Mouse (Mus musculus) kidney, postnatal 36 days (tissue): Measurements from ENCODE around the gene Fam120c.
"Not testable (repeated sequence)": the region's sequence is repeated elsewhere in the genome, so short reads cannot be mapped to it uniquely, and the experiment has no call there.

Experiments
- DNase-seq, 2 experiments: peaks; one replicate each; pipeline ENCODE4 v3.0.0; 2021 to 2022; ENCODE audit warnings: mixed read lengths in 2 of 2

The Fam120c gene

DNA sequence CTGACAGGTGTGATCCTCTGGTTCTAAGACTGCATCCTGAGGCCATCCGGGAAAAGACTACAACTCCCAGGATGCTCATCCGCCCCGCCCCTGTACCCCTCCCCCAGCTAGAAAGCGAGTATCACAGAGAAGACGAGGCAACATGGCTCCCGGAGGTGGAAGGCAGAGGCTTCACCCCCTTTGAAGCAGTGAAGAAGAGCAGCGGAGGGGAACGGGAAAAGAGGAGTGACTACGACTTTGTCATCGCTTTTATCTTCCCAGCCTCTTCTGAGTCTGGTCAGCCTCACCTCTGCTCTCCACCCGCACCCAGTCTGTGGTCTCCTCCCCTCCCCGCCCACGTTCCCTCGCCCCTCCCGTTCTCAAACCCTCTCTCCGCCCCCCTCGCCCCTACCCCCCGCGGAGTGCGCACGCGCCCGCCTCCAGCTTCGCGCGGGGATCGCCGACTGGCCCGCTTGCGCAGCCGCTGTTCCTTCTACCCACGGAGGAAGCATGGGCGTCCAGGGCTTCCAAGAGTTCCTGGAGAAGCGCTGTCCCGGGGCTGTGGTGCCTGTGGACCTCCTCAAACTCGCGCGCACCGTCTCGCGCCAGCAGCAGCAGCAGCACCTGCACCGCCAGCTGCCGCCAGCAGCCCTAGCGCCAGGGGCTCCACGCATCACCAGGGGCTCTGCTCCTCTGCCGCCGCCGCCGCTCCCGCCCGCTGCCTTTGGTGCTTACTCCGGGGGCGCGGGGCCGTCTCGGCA lies at the start of gene Fam120c:
Gene Fam120c (plus strand): TSS at position 415 of the 740 bp plus-strand sequence.
- DNase-seq: peak; percentile 85 to 92

GRCm38 (mm10) chrX:151298329-151298728 lies 45.6 kb upstream of the Fam120c start:
- DNase-seq: no peak

DNA sequence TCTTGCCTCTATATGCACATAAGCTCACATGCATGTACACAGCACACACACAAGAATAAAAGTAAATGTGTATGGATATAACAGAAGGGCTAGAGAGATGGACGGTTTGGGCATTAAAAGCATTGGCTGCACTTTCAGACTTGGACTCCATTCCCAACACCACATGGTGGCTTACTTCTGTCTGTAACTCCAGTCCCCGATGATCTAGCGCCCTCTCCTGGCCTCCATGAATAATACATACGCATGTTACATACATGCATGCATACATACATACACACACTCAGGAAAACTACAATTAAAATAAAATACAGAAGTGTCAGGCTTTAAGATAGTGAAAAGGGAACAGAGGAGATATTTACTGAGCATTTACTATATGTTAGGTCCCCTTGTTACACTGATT lies 30.2 kb upstream of the Fam120c start:
- DNase-seq: peak in 1 of 2 experiments; percentile 19

DNA sequence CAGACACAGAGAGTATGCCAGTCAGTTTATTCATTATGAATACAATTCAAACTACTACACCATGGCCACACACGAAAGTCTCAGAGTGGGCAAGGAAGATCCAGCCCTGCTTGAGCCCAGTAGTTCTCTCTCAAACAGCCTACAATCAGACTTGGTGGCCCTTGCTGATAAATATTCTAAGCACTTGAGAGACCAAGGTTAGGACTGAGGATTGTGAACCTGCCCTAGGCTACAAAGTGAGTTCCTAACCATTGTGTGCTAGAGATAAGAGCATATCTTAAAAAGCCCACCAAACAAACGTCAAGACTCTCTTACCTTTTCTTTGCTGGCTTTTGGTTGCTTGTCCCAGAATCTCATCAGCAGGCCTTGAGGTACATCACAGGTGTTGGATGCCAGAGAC lies 10.4 kb upstream of the Fam120c start:
- no peak for DNase-seq

- DNase-seq: peak; percentile 55 to 65
Observed at GRCm38 (mm10) chrX:151337804-151338203, 6.2 kb upstream of the Fam120c start.

- DNase-seq: peak; percentile 60 to 72
Observed at GRCm38 (mm10) chrX:151344501-151344984, 568 bp downstream of the Fam120c start.

DNA sequence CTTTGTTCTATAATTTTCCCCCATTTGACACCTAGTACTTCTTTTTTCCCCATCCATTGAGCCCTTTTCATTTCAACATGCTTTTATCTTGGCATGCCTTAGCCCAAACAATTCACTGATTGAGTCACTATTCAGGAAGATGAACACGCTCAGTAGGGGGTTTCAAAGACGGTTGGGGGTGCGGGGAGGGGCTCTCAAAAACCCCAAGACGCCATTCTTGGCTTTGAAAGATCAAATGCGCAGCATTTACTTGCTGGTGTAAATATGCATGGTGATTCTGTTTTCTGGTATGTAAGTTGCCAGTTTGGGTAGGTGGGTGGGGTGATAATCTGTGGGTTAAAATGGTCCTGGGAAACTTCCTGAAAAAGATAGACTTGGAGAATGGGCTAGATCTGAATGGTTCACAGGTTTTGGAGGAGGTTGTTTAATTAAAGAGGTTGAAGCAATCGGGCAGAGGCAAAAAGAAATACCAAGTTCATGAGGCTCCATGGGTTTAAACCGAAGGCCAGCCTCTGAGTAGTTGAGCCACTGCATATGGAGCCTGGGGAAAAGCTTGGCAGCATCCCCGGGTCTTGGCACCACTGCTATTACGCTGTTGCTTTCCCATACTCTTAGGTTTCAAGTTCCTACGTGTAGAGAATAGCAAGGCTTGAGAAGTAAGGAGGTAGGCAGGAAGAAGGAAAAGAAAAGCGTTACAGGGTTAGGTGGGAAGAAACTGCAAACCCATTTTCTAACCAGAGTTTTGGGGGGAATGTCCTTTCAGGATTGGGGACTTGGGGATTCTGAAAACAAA lies 1.6 kb downstream of the Fam120c start:
- DNase-seq: peak in 1 of 2 experiments; percentile 1

- no peak for DNase-seq
Observed at GRCm38 (mm10) chrX:151347278-151347677, 3.3 kb downstream of the Fam120c start.

DNA sequence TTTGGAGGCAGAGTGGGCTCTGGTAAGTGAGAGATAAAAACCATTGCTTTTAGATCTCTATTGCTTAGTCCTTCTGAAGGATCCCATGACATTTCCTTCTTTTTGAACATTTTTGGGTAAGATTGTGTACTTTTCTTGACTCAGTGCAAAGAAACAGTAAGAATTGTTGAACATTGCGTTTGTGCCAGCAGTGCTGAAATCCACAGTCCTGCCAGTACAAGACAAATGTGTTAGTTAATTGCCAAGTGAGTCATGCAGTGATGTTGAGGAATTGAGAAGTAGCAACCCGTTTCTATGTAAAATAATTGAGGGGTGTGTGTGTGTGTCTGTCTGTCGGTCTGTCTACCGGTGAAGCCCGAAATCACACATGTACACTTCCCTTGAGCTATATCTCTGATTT lies 5.3 kb downstream of the Fam120c start:
- DNase-seq: no peak

- DNase-seq: no peak
Observed at GRCm38 (mm10) chrX:151418801-151419200, 74.8 kb downstream of the Fam120c start.

DNA sequence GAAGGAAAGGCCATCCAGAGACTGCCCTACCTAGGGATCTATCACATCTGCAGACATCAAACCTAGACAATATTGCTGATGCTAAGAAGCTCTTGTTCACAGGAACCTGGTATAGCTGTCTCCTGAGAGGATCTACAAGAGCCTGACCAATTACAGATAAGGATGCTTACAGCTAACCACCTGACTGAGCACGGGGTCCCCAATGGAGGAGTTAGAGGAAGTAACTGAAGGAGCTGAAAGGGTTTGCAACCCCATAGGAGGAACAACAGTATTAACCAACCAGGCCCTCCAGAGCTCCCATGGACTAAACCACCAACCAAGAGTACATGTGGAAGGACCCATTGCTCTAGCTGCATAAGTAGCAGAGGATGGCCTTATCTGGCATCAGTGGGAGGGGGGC lies 76.8 kb downstream of the Fam120c start:
- DNase-seq: no peak

DNA sequence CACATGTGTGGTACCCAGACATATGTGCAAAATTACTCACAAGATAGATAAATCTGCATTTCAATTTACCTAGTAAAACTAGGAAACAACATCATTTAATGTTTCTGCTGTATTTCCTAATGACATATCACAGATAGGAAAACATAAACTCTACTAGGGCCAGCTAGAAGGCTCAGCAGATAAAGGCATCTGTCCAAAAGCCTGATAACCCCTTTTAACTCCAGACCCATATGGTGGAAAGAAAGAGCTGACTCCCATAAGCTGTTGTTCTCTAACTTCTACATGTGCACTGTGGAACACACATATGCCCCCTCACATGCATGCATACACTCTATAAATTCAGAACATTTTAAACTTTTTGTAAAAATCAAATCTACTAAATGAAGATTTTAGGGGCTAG lies 99.7 kb downstream of the Fam120c start:
- DNase-seq: no peak

DNA sequence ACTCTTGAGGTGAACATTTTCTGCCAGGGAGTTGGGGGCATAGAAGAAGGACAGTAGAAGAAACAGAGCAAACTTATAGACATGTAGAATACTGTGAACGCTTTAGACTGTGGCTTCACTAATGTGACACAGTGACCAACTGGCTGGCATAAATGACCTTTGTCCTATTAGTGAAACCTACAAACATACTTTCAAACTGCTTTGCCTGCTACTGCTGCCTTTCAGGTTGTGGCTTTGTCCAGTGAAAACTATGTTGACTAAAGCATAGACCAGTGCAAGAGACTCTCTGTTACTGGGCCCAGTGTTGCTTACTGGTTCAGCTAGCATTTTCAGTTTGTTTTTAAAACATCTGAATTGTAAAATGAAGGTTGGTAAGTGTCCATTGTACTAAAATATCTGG lies 100.2 kb downstream of the Fam120c start:
- no peak for DNase-seq

DNA sequence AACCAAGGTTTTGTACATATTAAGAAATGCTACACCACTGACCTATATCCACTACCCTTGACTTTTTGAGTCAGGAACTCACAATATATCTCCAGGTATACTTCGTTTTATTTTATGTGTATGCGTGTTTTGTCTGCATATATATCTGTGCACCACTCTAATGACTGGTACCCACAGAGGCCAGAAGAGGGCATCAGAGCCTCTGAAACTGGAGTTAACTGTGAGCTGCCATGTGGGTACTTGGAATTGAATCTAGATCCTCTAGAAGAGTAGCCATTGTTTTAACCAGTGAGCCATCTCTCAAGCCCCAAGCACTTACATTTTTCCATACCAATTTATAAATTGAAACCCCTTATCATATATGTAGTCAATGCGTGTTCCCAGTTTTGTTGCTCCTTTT lies 144.2 kb downstream of the Fam120c start:
- DNase-seq: no peak

- DNase-seq: not testable (repeated sequence)
Observed at GRCm38 (mm10) chrX:151493269-151493668, 149.3 kb downstream of the Fam120c start.

DNA sequence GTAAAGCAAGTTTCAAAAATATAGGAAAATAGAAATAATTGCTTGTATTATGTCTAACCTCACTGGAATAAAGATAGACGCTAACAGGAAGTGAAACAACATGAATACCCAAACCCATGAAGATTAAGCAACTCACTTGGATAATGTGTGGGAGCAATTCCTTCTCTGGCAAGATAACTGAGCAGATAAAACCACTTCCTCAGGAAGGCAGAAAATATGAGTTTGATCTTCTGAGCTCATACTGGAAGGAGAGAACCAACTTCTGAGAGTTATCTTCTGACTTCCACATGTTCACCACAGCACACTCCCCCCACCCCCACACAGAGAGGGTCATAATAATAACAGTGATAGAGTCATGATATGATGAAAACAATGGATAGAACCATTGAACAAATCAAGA lies 152.6 kb downstream of the Fam120c start:
- DNase-seq: no peak

DNA sequence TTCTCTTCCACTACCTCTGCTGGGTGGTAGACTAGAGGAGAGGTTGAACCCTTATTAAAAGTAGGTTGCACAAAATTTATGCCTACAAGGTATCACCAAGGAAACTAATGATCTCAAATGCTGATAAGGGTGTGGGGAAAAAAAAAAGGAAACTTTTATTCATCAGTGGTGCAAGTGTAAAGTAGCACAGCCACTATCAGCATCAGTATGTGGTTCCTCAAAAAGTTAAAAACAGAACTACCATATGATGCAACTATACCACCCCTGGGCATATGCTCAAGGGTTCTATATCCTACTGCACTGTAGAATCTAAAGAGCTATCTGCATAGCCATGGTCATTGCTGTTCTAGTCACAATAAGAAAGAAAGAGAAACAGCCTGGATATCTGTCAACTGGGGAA lies 164.6 kb downstream of the Fam120c start:
- no peak for DNase-seq

GRCm38 (mm10) chrX:151509906-151510305 lies 165.9 kb downstream of the Fam120c start:
- DNase-seq: no peak

- no peak for DNase-seq
Observed at GRCm38 (mm10) chrX:151513066-151513465, 169.1 kb downstream of the Fam120c start.

GRCm38 (mm10) chrX:151513694-151514093 lies 169.7 kb downstream of the Fam120c start:
- no peak for DNase-seq

DNA sequence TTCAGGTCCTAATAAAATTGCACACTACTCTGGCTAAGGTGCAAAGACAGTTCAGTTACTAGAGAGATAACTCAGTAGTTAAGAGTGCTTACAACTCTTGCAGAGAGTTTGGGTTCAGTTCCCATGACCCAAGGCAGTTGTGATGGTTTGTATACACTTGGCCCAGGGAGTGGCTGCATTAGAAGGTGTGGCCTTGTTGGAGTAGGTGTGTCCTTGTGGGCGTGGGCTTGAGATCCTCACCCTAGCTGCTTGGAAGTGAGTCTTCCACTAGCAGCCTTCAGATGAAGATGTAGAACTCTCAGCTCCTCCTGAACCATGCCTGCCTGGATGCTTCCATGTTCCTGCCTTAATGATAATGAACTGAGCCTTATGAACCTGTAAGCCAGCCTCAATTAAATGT lies 174.2 kb downstream of the Fam120c start:
- DNase-seq: no peak

DNA sequence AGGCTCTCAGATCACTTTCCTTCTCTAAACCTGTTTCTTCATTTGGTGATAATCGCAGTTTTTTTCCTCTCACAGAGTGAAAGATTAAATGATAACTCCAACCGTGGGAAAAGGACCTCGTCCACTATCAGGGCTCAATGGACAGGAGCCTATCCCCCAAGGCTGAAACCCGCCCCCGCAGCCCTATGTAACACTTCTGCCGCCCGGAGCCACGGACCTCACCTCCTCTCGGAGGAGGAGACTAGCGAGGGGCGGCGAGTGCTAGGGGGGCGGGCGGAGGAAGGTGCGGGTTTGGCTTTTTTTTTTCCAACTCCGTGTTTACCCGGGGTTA lies 176.1 kb downstream of the Fam120c start:
- no peak for DNase-seq

- peak; percentile 97 to 98 for DNase-seq
Observed at GRCm38 (mm10) chrX:151520458-151521322, 176.7 kb downstream of the Fam120c start, which contains the start of gene Phf8. TSS of gene Phf8 (plus strand) at chrX:151520672.
